Mouse (Mus musculus) thymus, postnatal 14 days (tissue): ENCODE data around the gene Lemd1.
"Not testable (repeated sequence)": the region's sequence is repeated elsewhere in the genome, so short reads cannot be mapped to it uniquely, and the experiment has no call there.

Experiments used
- DNase-seq: peaks from one replicate; pipeline ENCODE4 v3.0.0; 2021

Gene Lemd1

GRCm38 (mm10) chr1:132191093-132191785 lies at the start of gene Lemd1, which contains the start of gene AC124108.1:
TSS of gene Lemd1 (plus strand) at chr1:132191431.
TSS of gene AC124108.1 (plus strand) at chr1:132191457.
- no peak for DNase-seq

- no peak for DNase-seq
Observed at GRCm38 (mm10) chr1:132141753-132142152, 49.5 kb upstream of the Lemd1 start.

DNA sequence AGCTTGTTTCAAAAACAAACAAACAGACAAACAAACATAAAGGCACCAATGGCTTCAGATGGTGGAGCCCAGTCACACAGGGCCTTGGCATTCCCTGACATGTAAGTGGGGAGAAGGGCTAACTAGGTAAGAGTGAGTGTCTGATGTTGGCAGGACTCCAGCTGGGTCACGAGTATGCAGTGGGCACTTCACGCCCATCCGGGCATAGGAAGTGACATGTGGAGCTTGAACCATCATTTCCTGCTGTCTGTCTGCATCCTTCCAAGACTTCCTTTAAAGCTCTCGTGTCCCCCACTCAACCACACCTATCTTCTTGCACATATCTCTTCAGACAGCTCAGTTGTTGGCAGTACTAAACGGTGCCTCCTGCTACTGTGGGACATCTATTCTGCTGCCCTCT lies 48.2 kb upstream of the Lemd1 start:
- no peak for DNase-seq

- DNase-seq = no peak
Observed at GRCm38 (mm10) chr1:132143730-132144129, 47.5 kb upstream of the Lemd1 start.

GRCm38 (mm10) chr1:132144223-132144622 lies 47.0 kb upstream of the Lemd1 start:
- DNase-seq = no peak

DNA sequence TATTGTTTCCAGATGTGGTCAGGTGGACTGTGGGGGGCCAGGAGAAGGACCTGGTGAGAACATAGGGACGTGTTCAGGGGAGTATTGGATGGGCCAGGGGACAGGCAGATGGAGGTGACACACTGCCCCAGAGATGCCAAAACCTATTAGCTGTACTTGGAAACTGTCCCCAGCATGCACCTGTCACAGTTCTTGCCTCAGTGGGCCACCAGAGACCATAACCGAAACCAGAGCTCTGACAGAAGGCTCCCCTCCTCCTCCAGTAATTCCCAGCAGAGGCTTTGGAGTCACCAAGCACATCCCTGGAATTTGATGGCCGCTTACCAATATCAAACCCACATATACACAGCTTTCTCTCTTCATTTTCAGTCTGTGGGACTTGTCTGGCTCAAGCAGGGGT lies 46.4 kb upstream of the Lemd1 start:
- DNase-seq = no peak

DNA sequence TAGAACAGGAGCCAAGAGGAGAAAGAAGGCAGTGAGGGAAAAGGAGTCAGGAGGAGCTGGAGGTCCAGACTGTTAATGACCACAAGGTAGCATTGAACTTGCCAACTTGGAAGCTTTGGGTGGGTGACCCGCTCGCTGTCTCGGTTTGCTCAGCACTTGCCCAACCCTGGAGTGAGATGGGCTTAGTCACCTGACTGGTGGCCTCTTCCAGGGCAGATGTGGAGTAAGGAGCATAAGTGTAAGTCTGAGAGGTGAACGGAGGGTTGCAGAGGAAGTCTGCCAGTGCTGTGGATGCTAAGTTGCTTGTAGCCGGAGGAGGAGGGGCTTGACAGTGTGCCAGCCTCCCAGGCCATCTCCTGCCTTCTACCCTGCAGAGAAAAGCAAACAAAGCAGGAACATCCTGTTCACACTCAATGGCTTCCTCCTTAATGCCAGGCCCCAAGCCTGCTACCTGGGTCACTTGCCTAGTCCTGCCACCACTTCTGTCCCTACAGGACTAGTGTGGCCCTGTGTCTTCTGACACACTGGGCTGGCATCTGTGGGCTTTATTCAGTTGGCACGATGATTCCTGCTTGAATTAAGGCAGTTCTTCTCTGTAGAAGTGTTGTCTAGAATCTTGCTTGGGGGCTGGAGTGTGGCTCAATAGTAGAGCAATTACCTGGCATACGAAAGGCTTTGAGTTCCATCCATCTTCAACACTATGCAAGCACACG lies 45.1 kb upstream of the Lemd1 start:
- no peak for DNase-seq

- DNase-seq = no peak
Observed at GRCm38 (mm10) chr1:132149410-132149809, 41.8 kb upstream of the Lemd1 start.

DNA sequence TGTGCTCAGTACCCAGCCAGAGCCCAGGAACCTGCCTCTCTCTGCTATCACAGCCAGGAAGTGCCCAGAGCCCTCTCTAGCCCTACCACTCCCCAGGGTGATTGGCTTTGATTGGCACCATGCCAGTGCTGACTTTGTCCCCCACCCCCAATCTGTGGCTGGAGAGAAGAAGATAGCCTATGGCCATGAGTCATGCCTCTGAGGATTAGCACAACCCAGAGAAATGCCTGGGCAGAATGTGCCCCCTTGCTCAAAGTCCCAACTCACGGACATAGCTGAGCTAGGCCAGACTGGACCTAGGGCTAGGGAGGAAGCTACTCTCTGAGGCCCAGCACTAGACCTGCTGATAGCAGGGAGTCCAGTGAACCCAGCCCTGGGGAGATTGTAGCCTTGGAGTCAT lies 41.1 kb upstream of the Lemd1 start:
- DNase-seq = no peak

- no peak for DNase-seq
Observed at GRCm38 (mm10) chr1:132150817-132151601, 40.2 kb upstream of the Lemd1 start.

DNA sequence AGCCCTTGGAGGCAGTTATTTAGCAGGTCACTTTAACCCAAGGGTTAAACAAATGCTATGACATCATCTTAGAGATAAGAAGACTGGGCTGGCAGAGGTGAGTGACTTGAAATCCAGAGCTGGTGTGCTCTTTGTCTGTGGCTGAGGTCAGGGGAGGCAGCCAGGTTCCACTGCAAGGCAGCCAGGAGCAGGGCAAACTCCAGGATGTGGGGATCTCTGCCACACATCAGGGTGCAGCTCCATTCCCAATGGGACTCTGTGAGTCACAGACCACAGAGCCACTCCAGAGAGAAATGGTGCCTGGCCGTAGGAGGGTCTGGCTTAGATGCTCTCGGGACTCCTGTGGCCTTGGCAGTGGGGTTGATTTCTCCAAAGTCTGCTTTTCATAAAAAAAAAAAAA lies 39.3 kb upstream of the Lemd1 start:
- no peak for DNase-seq

DNA sequence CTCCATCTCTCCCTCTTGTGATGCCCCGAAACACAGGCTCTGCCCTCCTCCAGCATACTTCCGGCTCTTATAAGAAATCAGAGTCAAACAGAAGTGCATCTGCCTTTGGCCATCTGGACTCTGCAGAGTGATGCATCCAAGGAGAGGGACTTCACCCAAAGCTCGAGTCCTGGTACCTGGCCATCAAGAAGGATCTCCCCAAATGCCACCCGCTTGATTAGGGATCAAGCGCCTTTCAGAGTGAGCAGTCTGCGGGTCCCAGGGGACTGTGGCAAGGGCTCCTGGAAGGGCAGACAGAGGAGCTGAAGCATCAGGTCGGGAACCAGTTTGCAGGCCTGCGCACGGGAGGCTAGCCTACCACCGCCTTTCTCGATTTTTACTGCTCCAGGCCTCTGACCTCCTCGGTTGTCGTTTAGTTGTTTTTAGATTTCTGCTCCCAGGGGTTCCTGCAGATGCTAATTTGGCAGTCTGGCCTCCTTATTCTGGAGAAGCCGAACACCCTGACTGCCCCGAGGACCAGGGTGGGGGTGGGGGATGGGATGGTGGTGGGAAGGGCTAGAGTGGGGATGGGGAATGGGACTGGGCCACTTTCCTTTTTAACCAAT lies 38.0 kb upstream of the Lemd1 start:
- no peak for DNase-seq

GRCm38 (mm10) chr1:132153691-132154090 lies 37.5 kb upstream of the Lemd1 start:
- no peak for DNase-seq

- peak; percentile 83 for DNase-seq
Observed at GRCm38 (mm10) chr1:132155737-132156136, 35.5 kb upstream of the Lemd1 start.

- DNase-seq = peak; percentile 81
Observed at GRCm38 (mm10) chr1:132157016-132157781, 34.0 kb upstream of the Lemd1 start.

DNA sequence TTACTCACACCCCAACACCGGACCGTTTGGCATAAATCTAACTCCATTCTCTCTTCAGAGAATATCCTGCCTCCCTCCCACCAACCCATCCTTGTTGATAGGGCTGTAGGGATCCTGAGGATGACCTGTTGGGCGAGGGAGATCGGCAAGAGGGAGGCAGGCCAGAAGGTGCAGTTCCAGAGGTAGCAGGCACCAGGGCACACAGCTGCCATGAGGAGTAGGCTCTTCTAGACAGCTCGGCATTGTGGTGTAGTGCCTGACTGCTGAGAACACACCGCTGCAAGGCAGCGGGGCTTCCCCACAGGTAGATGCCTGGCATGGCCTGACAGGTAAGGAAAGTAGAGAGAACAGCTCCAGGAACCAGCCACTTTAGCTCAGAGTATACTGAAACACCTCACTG lies 33.4 kb upstream of the Lemd1 start:
- no peak for DNase-seq

DNA sequence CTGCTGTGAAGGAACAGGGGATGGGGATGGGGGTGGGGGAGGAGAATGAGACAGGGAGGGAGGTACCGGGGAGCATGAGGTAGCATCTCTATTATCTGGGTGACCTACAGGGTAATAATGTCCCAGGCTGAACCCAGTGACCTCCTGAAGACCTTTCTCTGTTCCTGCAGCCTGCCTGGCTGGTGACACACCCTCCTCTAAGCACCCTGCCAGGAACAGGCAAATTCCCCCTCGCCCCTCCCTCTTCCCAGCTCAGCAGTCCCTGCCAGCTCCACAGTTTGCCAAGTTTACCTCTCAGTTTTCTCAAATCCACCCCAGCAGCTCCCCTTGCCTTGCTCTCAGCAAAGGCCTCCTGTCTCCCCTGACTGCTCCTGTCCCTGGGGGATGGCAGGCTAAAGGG lies 32.5 kb upstream of the Lemd1 start:
- no peak for DNase-seq

GRCm38 (mm10) chr1:132159681-132160080 lies 31.6 kb upstream of the Lemd1 start:
- no peak for DNase-seq

GRCm38 (mm10) chr1:132161211-132161880 lies 29.9 kb upstream of the Lemd1 start:
- DNase-seq = no peak

GRCm38 (mm10) chr1:132162618-132163017 lies 28.6 kb upstream of the Lemd1 start:
- DNase-seq = not testable (repeated sequence)

GRCm38 (mm10) chr1:132164780-132165518 lies 26.3 kb upstream of the Lemd1 start:
- no peak for DNase-seq
